Mouse (Mus musculus): Measurements from ENCODE around the gene Olfr659.

DNA sequence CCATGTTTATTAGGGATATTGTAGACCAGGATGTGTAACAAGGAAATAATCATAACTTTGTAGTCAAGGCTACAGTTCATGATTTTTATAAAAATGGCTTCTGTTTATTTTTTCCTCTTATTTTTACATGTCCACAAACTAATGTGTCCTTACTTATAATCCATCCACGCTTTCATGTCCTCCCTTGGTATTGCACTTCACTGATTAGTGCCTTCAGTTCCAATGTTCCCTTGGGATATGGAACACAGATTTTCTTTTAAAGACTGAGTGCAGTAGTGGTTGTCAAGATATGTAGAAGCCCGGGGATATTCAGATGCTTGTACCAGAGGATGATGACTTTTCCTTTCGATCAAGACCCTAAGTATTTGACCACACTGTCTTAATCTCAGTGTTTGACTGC is at the start of gene Olfr659:
- TF ChIP-seq POLR2A (IDR thresholded peaks at IDR 0.05; ENCODE audit: control insufficient read depth, extremely low read depth, insufficient read depth, low read length, poor library complexity), result no peak
- TF ChIP-seq CTCF (IDR thresholded peaks at IDR 0.05; ENCODE audit: borderline replicate concordance, control insufficient read depth, extremely low read depth, insufficient read depth, low read length, poor library complexity), result no peak
